Mouse (Mus musculus): ENCODE results near the gene Chmp2a.

Chmp2a gene

DNA sequence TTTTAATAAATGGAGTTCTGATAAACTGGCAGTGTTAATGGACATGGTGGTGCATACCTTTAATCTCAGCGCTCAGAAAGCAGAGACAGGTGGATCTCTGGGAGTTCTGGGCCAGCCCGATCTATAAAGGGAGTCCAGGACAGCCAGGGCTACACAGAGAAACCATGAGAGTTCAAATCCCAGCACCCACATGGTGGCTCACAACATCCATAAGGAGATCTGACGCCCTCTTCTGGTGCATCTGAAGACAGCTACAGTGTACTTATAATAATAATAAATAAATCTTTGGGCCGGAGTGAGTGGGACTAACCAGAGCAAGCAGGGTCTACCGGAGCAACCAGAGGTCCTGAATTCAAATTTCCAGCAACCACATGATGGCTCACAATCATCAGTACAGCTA lies 31.2 kb downstream of the Chmp2a start:
- no peak for DNase-seq (ENCODE audit: low read depth, low spot score)

DNA sequence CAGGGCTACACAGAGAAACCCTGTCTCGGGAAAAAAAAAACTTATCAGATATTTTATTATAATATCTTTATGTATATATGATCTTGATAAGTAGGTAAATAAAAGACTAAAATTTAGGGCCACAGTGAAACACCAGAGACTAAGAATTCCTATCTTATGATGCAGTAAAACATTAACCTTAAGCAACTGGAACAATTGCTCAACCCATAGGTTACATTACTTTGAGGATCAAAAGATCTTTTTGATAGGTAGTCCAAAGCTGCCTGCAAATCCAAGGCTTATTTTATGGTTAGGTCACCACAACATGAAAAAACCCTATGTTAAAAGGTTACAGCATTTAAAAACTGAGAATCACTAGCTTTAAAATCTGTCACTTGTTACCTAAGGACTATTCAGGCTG lies 33.0 kb downstream of the Chmp2a start:
- DNase-seq (ENCODE audit: low read depth, low spot score), result no peak

DNA sequence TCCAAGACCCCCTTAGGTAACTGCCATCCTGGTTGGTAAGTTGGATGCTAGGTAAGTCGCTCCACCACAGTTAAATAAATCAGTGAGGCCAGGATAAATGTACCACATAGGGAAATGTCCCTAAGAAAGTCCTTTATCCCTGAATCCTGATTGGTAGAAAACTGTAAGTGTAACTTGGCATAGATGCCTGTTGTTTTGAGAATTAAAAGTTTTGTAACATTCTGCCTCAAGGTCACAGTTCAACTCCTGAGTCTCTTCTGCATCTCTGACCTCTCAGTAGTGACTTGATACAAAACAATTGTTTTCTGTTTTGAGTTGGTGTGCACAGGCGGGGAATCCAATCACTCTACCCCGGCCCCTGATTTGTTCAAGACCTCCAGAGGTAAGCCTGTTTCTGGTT lies 35.8 kb downstream of the Chmp2a start, which contains the start of gene Trim28:
Gene Trim28 (plus strand): TSS at position 264 of the 400 bp plus-strand sequence.
- no peak for DNase-seq (ENCODE audit: low read depth, low spot score)

DNA sequence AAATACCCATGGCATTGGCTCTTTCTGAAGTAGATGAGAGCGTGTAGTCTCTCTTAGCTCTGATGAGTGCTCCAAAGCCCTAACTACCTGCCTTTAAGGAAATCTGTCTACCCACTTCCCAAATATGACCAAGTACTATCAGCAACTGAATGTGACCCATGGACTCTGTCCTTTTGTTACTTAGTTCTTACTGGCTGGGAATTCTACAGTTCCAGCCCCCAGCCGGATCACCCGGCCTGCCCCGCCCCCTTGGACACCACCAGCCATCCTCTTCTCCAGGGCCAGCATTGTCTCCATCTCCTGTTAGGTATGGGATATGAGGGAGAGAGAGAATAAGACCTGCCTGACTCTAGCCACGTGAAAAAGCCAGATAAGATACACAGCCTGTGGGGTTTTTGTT lies 36.6 kb downstream of the Chmp2a start, which contains the start of gene Slc27a5:
Gene Slc27a5 (minus strand): TSS at position 140 of the 400 bp plus-strand sequence.
- no peak for DNase-seq (ENCODE audit: low read depth, low spot score)

DNA sequence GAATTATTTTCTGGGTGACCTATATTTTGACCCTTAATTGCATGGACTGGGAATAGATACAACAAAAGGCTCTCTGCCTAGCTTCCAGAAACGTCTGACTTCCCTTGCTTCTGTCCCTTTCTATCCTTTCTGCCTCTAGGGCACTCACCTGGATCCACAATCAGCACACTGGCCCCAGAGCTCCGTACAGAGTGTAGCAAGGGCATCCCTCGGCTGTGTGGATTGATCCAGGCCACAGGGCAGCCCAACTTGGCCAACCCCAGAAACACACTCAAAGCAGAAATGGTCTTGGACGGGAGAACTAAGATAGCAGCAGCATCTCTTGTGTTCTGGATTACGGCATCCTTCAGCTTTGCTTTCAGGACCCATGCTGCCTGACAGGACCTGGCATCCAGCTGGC lies 37.4 kb downstream of the Chmp2a start:
- no peak for DNase-seq (ENCODE audit: low read depth, low spot score)

DNA sequence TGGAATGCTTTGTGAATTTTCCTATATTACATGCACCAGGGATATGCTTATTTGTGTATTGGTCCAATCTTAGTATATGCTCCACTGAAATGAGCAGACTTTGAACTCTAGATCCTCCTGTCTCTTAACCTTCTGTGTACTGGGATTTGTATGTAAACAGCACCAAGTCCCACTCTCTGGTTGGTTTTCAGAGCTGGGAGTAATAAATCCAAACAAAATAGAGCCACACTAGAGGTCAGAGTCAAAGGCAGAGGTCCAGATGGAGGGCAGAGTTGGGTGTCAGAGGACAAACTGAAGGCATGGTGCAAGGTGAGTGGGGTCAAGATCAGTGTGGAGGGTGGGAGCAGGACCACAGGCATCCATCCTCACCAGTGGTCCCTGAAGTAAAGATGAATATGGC lies 38.7 kb downstream of the Chmp2a start:
- DNase-seq (ENCODE audit: low read depth, low spot score), result no peak

DNA sequence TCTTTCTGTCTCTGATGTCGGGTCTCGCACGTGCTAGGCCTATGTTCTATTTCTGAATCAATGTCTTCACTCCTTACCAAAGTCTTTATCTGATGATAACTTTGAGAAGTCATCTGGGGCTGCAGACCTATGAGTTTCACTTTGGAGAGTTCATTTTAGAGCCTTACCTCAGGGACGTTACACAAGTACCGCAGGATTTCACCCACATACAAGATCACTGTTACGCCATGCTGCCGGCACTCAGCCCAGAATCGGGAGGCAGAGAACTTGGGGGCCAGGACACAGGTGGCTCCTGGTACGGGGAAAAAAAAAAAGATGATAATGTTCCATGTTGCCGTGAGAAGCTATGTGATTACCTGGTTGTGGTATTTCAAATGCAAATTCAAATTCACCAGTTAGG lies 41.5 kb downstream of the Chmp2a start:
- no peak for DNase-seq (ENCODE audit: low read depth, low spot score)

DNA sequence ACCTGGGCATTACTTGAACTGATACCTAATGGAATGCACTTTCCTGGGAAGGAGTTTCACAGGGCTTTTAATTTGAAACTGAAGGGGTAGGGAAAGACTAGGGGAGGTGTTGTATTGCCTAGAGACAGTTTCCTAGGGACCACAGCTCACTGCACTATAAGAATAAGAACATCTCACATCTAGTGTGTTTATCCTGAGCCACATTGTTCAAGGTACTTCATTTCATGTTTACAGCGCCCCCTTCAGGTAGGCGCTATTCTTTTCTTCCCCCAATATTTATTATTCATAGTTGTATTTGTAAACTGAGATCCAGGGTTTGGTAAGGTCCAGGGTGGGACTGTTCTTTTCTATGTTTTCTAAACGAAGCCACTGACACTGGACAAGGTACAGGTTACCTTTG lies 42.4 kb downstream of the Chmp2a start:
- no peak for DNase-seq (ENCODE audit: low read depth, low spot score)

DNA sequence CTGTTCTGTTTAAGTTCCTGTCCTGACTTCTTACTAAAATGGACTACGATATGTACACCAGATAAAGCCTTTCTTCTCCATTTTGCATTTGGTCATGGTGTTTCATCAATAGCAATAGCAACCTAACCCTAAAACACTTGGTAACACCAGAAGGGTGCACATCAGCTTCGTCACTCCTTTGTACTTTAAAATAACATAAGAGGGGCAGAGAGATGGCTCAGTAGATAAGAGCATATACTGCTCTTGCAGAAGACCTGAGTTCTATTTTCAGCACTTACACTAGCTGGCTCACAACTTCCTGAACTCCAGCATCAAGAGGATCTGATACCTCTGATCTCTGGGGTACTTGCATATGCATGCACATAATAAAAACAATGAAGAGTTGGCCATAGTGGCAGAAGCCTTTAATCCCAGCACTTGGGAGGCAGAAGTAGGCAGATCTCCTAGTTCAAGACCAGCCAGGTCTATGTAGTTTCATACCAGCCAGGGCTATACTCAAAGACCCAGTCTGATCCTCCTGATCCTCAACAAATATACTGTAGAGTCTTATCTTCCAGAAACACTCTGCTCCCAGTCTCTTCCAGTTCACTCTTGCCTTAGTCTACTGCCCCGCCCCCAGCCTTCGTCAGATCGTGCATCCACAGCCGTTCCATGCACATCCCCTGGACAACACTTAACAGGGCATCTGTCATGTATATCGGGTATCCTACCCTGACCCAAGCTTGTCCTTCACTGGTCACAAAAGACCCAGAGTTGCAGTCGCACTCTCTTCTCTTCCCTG lies 47.0 kb downstream of the Chmp2a start:
- no peak for DNase-seq (ENCODE audit: low read depth, low spot score)

DNA sequence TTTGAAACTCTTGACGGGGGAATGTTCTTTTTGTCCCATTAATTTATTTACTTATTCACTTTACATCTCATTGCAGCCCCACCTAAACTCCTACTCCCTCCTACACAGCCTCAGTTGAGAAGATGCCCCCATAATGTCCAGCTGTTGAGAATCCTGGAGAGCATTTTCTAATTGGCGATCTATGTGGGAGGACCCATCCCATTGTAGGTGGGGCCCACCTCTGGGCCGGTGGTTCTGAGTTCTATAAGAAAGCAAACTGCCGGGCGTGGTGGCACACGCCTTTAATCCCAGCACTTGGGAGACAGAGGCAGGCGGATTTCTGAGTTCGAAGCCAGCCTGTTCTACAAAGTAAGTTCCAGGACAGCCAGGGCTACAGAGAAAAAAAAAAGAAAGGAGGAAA lies 47.7 kb downstream of the Chmp2a start:
- no peak for DNase-seq (ENCODE audit: low read depth, low spot score)

DNA sequence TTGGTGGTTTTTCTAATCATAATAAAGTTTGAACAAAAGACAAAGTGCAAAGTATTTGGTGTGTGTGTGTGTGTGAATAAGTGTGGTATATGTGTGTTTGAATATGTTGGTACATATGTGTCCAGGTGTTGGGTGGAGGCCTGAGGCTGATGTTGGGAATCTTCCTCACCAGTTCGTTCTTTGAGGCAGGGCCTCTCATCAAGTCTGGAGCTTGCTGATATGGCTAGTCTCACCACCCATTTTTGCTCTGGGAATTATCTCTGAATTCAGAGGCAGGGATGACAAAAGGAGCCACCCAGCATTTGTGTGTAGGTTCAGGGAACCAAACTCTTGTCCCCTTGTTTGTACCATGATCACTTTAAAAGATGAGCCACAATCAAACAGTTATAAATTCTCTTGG lies 48.9 kb downstream of the Chmp2a start:
- DNase-seq (ENCODE audit: low read depth, low spot score), result no peak

All from retina, postnatal 7 days (tissue).